Mouse (Mus musculus): ENCODE measurements around the gene Adcy5. TPM values are rescaled to one million over a fixed set of nuclear protein-coding genes. Genes with fewer than 3 reads are reported as not detected.

Gene Adcy5
- polyA plus RNA-seq, 1 experiment from 2014 or later, result 0.52 TPM

- Histone ChIP-seq H3K36me3 (ENCODE audit: control insufficient read depth, insufficient read depth, low read length) (no peaks in the 10 kb centered on the region), H3K4me3 (ENCODE audit: low read depth, low read length) (no peak overlapping the region), H3K27me3 (replicated peaks; ENCODE audit: control insufficient read depth, insufficient read depth, low read length) (peaks cover 11% of the 10 kb centered on the region; the same call in 1 of the 2 replicates), H3K4me2 (no peak overlapping the region), H3K9ac (ENCODE audit: low read depth, low read length) (no peak overlapping the region), H3K4me1 (replicated peaks; ENCODE audit: control insufficient read depth, insufficient read depth, low read length) (no peaks in the 10 kb centered on the region), H3K9me3 (ENCODE audit: control insufficient read depth, low read length) (no peaks in the 10 kb centered on the region), H3K27ac (ENCODE audit: low read depth, low read length) (no peak overlapping the region)
- ATAC-seq (replicated peaks; ENCODE audit: low FRiP score), result no peak
- WGBS, result 73% methylated on average over 6 of the region's 6 CpGs
- DNase-seq (ENCODE audit: low spot score), result no peak
Observed at GRCm38 (mm10) chr16:35278166-35278565, 123.5 kb downstream of the Adcy5 start.

- WGBS, result 84% methylated on average over 2 of the region's 2 CpGs
- Histone ChIP-seq H3K4me2 (no peak overlapping the region), H3K4me1 (replicated peaks; ENCODE audit: control insufficient read depth, insufficient read depth, low read length) (no peaks in the 10 kb centered on the region), H3K4me3 (ENCODE audit: low read depth, low read length) (no peak overlapping the region), H3K27ac (ENCODE audit: low read depth, low read length) (no peak overlapping the region), H3K9me3 (ENCODE audit: control insufficient read depth, low read length) (no peaks in the 10 kb centered on the region), H3K36me3 (ENCODE audit: control insufficient read depth, insufficient read depth, low read length) (no peaks in the 10 kb centered on the region), H3K9ac (ENCODE audit: low read depth, low read length) (no peak overlapping the region), H3K27me3 (replicated peaks; ENCODE audit: control insufficient read depth, insufficient read depth, low read length) (no peaks in the 10 kb centered on the region)
- no peak for DNase-seq (ENCODE audit: low spot score)
- no peak for ATAC-seq (replicated peaks; ENCODE audit: low FRiP score)
Observed at GRCm38 (mm10) chr16:35282456-35282855, 127.8 kb downstream of the Adcy5 start.

- H3K27me3 ChIP-seq (replicated peaks; ENCODE audit: control insufficient read depth, insufficient read depth, low read length), result no peaks in the 10 kb centered on the region
- no peaks in the 10 kb centered on the region for H3K36me3 ChIP-seq (ENCODE audit: control insufficient read depth, insufficient read depth, low read length)
- H3K27ac ChIP-seq (ENCODE audit: low read depth, low read length), result no peak overlapping the region
- no peak overlapping the region for H3K9ac ChIP-seq (ENCODE audit: low read depth, low read length)
- ATAC-seq (replicated peaks; ENCODE audit: low FRiP score) (no peak), DNase-seq (ENCODE audit: low spot score) (no peak)
- WGBS, result 75% methylated on average over 9 of the region's 9 CpGs
- H3K4me3 ChIP-seq (ENCODE audit: low read depth, low read length), result no peak overlapping the region
- no peaks in the 10 kb centered on the region for H3K4me1 ChIP-seq (replicated peaks; ENCODE audit: control insufficient read depth, insufficient read depth, low read length)
- H3K9me3 ChIP-seq (ENCODE audit: control insufficient read depth, low read length), result no peaks in the 10 kb centered on the region
- no peak overlapping the region for H3K4me2 ChIP-seq
Observed at GRCm38 (mm10) chr16:35285821-35286220, 131.1 kb downstream of the Adcy5 start.

GRCm38 (mm10) chr16:35287244-35287643 lies 132.6 kb downstream of the Adcy5 start:
- WGBS, result 82% methylated on average over 5 of the region's 5 CpGs
- H3K9me3 ChIP-seq (ENCODE audit: control insufficient read depth, low read length), result no peaks in the 10 kb centered on the region
- no peak overlapping the region for H3K4me2 ChIP-seq
- no peak overlapping the region for H3K9ac ChIP-seq (ENCODE audit: low read depth, low read length)
- DNase-seq (ENCODE audit: low spot score) (no peak), ATAC-seq (replicated peaks; ENCODE audit: low FRiP score) (no peak)
- no peak overlapping the region for H3K27ac ChIP-seq (ENCODE audit: low read depth, low read length)
- H3K4me1 ChIP-seq (replicated peaks; ENCODE audit: control insufficient read depth, insufficient read depth, low read length), result no peaks in the 10 kb centered on the region
- no peaks in the 10 kb centered on the region for H3K36me3 ChIP-seq (ENCODE audit: control insufficient read depth, insufficient read depth, low read length)
- no peaks in the 10 kb centered on the region for H3K27me3 ChIP-seq (replicated peaks; ENCODE audit: control insufficient read depth, insufficient read depth, low read length)
- H3K4me3 ChIP-seq (ENCODE audit: low read depth, low read length), result no peak overlapping the region

- Histone ChIP-seq H3K36me3 (ENCODE audit: control insufficient read depth, insufficient read depth, low read length) (no peaks in the 10 kb centered on the region), H3K4me2 (no peak overlapping the region), H3K4me3 (ENCODE audit: low read depth, low read length) (no peak overlapping the region), H3K27ac (ENCODE audit: low read depth, low read length) (no peak overlapping the region), H3K4me1 (replicated peaks; ENCODE audit: control insufficient read depth, insufficient read depth, low read length) (no peaks in the 10 kb centered on the region), H3K9me3 (ENCODE audit: control insufficient read depth, low read length) (no peaks in the 10 kb centered on the region), H3K9ac (ENCODE audit: low read depth, low read length) (no peak overlapping the region), H3K27me3 (replicated peaks; ENCODE audit: control insufficient read depth, insufficient read depth, low read length) (no peaks in the 10 kb centered on the region)
- DNase-seq (ENCODE audit: low spot score), result no peak
- WGBS, result 70% methylated on average over 5 of the region's 5 CpGs
- no peak for ATAC-seq (replicated peaks; ENCODE audit: low FRiP score)
Observed at GRCm38 (mm10) chr16:35297786-35298185, 143.1 kb downstream of the Adcy5 start.

- H3K36me3 ChIP-seq (ENCODE audit: control insufficient read depth, insufficient read depth, low read length), result no peaks in the 10 kb centered on the region
- WGBS, result 87% methylated on average over 6 of the region's 6 CpGs
Observed at GRCm38 (mm10) chr16:35300156-35300555, 145.5 kb downstream of the Adcy5 start.

GRCm38 (mm10) chr16:35302441-35303280 lies 148.0 kb downstream of the Adcy5 start:
- no peaks in the 10 kb centered on the region for H3K27me3 ChIP-seq (replicated peaks; ENCODE audit: control insufficient read depth, insufficient read depth, low read length)
- H3K9ac ChIP-seq (ENCODE audit: low read depth, low read length), result no peak overlapping the region
- no peaks in the 10 kb centered on the region for H3K4me1 ChIP-seq (replicated peaks; ENCODE audit: control insufficient read depth, insufficient read depth, low read length)
- no peak overlapping the region for H3K4me3 ChIP-seq (ENCODE audit: low read depth, low read length)
- ATAC-seq (replicated peaks; ENCODE audit: low FRiP score) (no peak), DNase-seq (ENCODE audit: low spot score) (peak; percentile 50)
- H3K36me3 ChIP-seq (ENCODE audit: control insufficient read depth, insufficient read depth, low read length), result no peaks in the 10 kb centered on the region
- no peak overlapping the region for H3K27ac ChIP-seq (ENCODE audit: low read depth, low read length)
- H3K9me3 ChIP-seq (ENCODE audit: control insufficient read depth, low read length), result no peaks in the 10 kb centered on the region
- no peak overlapping the region for H3K4me2 ChIP-seq
- WGBS, result 43% methylated on average over 7 of the region's 7 CpGs

More at GRCm38 (mm10) chr16:35300156-35300555, 145.5 kb downstream of the Adcy5 start:
- Histone ChIP-seq H3K4me3 (ENCODE audit: low read depth, low read length) (no peak overlapping the region), H3K4me1 (replicated peaks; ENCODE audit: control insufficient read depth, insufficient read depth, low read length) (no peaks in the 10 kb centered on the region), H3K27me3 (replicated peaks; ENCODE audit: control insufficient read depth, insufficient read depth, low read length) (no peaks in the 10 kb centered on the region), H3K9ac (ENCODE audit: low read depth, low read length) (no peak overlapping the region), H3K4me2 (no peak overlapping the region), H3K27ac (ENCODE audit: low read depth, low read length) (no peak overlapping the region), H3K9me3 (ENCODE audit: control insufficient read depth, low read length) (no peaks in the 10 kb centered on the region)
- ATAC-seq (replicated peaks; ENCODE audit: low FRiP score) (no peak), DNase-seq (ENCODE audit: low spot score) (no peak)

GRCm38 (mm10) chr16:35303721-35304120 lies 149.0 kb downstream of the Adcy5 start:
- Histone ChIP-seq H3K27me3 (replicated peaks; ENCODE audit: control insufficient read depth, insufficient read depth, low read length) (no peaks in the 10 kb centered on the region), H3K27ac (ENCODE audit: low read depth, low read length) (no peak overlapping the region), H3K9ac (ENCODE audit: low read depth, low read length) (no peak overlapping the region), H3K9me3 (ENCODE audit: control insufficient read depth, low read length) (no peaks in the 10 kb centered on the region), H3K4me1 (replicated peaks; ENCODE audit: control insufficient read depth, insufficient read depth, low read length) (no peaks in the 10 kb centered on the region), H3K36me3 (ENCODE audit: control insufficient read depth, insufficient read depth, low read length) (no peaks in the 10 kb centered on the region), H3K4me2 (no peak overlapping the region), H3K4me3 (ENCODE audit: low read depth, low read length) (no peak overlapping the region)
- DNase-seq (ENCODE audit: low spot score) (no peak), ATAC-seq (replicated peaks; ENCODE audit: low FRiP score) (no peak)
- WGBS, result 86% methylated on average over 6 of the region's 6 CpGs

GRCm38 (mm10) chr16:35304416-35304815 lies 149.7 kb downstream of the Adcy5 start:
- Histone ChIP-seq H3K27me3 (replicated peaks; ENCODE audit: control insufficient read depth, insufficient read depth, low read length) (no peaks in the 10 kb centered on the region), H3K9me3 (ENCODE audit: control insufficient read depth, low read length) (no peaks in the 10 kb centered on the region), H3K4me2 (no peak overlapping the region), H3K9ac (ENCODE audit: low read depth, low read length) (no peak overlapping the region), H3K36me3 (ENCODE audit: control insufficient read depth, insufficient read depth, low read length) (no peaks in the 10 kb centered on the region), H3K27ac (ENCODE audit: low read depth, low read length) (no peak overlapping the region), H3K4me3 (ENCODE audit: low read depth, low read length) (no peak overlapping the region), H3K4me1 (replicated peaks; ENCODE audit: control insufficient read depth, insufficient read depth, low read length) (no peaks in the 10 kb centered on the region)
- DNase-seq (ENCODE audit: low spot score) (no peak), ATAC-seq (replicated peaks; ENCODE audit: low FRiP score) (no peak)
- 84% methylated on average over 5 of the region's 5 CpGs for WGBS

All from liver, embryonic 11.5 days (tissue).